Mouse (Mus musculus) liver, postnatal 0 days (tissue): ENCODE measurements at regions not wholly inside any gene's neighbourhood (a gene's known extent, or its start where the extent isn't known, plus 50 kb on each side); places are given as distances from the start of the nearest gene placed in this dataset.

ENCODE experiments used
- CTCF ChIP-seq: sonication (generic); IDR thresholded peaks from 2 replicates; pipeline ENCODE4 v1.5.1; 2016; ENCODE audit warnings: antibody characterized with exemption, low read depth
- EP300 ChIP-seq: IDR thresholded peaks from 2 replicates; pipeline ENCODE4 v1.6.1; 2016; ENCODE audit warnings: antibody characterized with exemption, low read depth, mild to moderate bottlenecking

DNA sequence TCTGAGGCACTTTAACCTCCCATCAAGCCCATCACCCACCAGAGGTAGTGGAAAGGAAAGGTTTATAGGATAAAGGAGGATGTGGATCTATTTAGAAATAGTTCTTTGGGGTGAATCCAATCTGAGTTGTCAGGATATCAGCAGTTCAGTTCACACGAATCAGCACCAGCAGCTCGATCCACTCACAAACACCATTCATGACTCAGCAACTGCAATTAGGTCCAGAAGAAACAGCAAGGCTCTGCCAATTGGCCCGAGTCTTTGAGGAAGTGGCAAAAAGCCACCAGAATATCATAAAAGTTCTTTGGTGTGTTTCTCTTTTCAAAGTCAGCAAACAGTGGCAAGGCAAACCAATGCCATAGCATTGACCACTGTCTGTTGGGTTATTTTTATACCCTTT, 122.4 kb downstream of the Chst1 start:
- TF ChIP-seq CTCF (no peak), EP300 (no peak)
